12 mouse cellular contexts compared by ENCODE assay signal in the genomic region with DNA sequence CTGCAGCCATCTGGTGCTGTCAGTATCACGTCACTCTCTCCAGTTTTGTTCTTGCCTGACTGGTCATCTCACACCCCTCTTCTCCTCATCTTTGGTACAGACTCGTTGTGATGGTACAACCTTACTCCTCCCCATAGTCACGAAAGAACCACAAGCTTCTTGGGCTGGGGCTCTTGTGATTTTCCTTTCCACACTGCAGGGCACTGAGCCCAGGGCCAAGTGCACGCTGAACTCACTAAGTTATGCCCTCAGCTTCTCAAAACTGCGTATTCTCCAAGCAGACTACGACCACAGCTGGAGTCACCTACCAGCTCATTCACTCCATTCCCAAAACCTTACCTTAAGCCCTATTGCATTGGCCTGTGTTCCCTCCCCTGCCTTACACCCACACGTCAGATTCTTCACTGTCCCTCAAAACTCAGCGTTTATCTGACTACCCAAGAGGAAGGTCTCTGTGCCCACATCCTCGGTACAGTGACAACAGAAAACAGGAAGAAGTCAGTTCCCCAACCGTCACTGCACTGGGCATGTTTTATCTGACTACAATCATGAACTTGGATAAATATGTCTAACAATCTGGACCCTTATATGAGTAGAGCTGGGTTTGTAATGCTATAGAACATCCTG.
DNase-seq lines count a peak whose midpoint lies in the region; ATAC-seq and TF ChIP-seq lines count a peak whose summit lies in the region.
"Had no signal": no experiment of that assay in that cellular context is flagged by ENCODE, and none has a peak within 500 bp of the region (broad histone marks: within the 10 kb centered on the region; RNA-seq: fewer than 3 reads in every experiment).

No protein-coding gene starts in this region.

- H3K27ac ChIP-seq in heart, embryonic 10.5 days, result no peak overlapping the region
- no peak overlapping the region for H3K27ac ChIP-seq in midbrain, postnatal 0 days (ENCODE audit: low read depth, low read length)

- H3K9ac ChIP-seq in midbrain, postnatal 0 days (replicated peaks; ENCODE audit: low read length, poor library complexity, severe bottlenecking), result no peak overlapping the region

- WGBS in heart, embryonic 10.5 days, result 83% methylated on average over 10 of the region's 10 CpGs
- WGBS in midbrain, postnatal 0 days, result 85% methylated on average over 10 of the region's 10 CpGs

- H3K4me1 ChIP-seq in heart, embryonic 10.5 days, result no peaks in the 10 kb centered on the region
- H3K4me1 ChIP-seq in midbrain, postnatal 0 days (ENCODE audit: insufficient read depth, low read length), result no peaks in the 10 kb centered on the region

- no peaks in the 10 kb centered on the region for H3K27me3 ChIP-seq in heart, embryonic 10.5 days (ENCODE audit: insufficient read depth, poor library complexity, severe bottlenecking)
- H3K27me3 ChIP-seq in midbrain, postnatal 0 days (ENCODE audit: insufficient read depth, low read length), result no peaks in the 10 kb centered on the region

- H3K4me3 ChIP-seq in heart, embryonic 10.5 days, result no peak overlapping the region
- no peak overlapping the region for H3K4me3 ChIP-seq in midbrain, postnatal 0 days (ENCODE audit: low read depth, low read length)

- H3K36me3 ChIP-seq in heart, embryonic 10.5 days, result 0 out of 2 replicates have a peak, but pooled peaks cover 4% of the 10 kb centered on the region
- no peaks in the 10 kb centered on the region for H3K36me3 ChIP-seq in midbrain, postnatal 0 days (ENCODE audit: insufficient read depth, low read length)

- H3K9me3 ChIP-seq in heart, embryonic 10.5 days, result no peaks in the 10 kb centered on the region
- H3K9me3 ChIP-seq in midbrain, postnatal 0 days (ENCODE audit: low read length), result no peaks in the 10 kb centered on the region

- no peak overlapping the region for H3K4me2 ChIP-seq in midbrain, postnatal 0 days (ENCODE audit: low read depth, low read length, poor library complexity, severe bottlenecking)
- H3K4me2 ChIP-seq: midbrain, embryonic 11.5 days had no signal

- DNase-seq in heart, adult 11 months, result peak; percentile 90
- no peak for DNase-seq in heart, embryonic 10.5 days (ENCODE audit: low spot score)
- DNase-seq in lung, postnatal 25 days (ENCODE audit: low spot score), result peak; percentile 62
- peak; percentile 30 to 63 for DNase-seq in spleen, postnatal 4 days (ENCODE audit: low spot score in 2 of 2)
- no peak for DNase-seq in urinary bladder, adult 18-20 months (ENCODE audit: low spot score in 2 of 2)
- DNase-seq in adrenal gland, postnatal 36 days, result no peak
- no peak for DNase-seq in midbrain, postnatal 0 days (ENCODE audit: low spot score)
- DNase-seq: embryo, embryonic 11 days; heart, postnatal 36 days had no signal

- no peak for TF ChIP-seq CTCF in midbrain, postnatal 0 days (IDR thresholded peaks at IDR 0.05)

- ATAC-seq in activated CD4-positive, CD25-positive, alpha-beta regulatory T cell, adult 4 months, result peak; percentile 94
- ATAC-seq in midbrain, postnatal 0 days (ENCODE audit: low FRiP score), result no peak
- ATAC-seq: forebrain, embryonic 16.5 days had no signal

Comparison
In these comparisons a context has a peak if more than half of its experiments do, and no peak if none do; other contexts are left out.
1. DNase-seq: peak in heart, adult 11 months (single experiment), lung, postnatal 25 days (single experiment) and spleen, postnatal 4 days (2 of 2); none in heart, embryonic 10.5 days (single experiment), urinary bladder, adult 18-20 months (0 of 2), adrenal gland, postnatal 36 days (0 of 2) and midbrain, postnatal 0 days (single experiment).